Mouse (Mus musculus) kidney, adult 9 months (tissue): ENCODE results near the gene Skap1.
A peak's percentile ranks its signal among the peaks of the same experiment; 100 is the strongest.

Source experiments
- DNase-seq: peaks from one replicate; pipeline ENCODE4 v3.0.0; 2022

The Skap1 gene

GRCm38 (mm10) chr11:96788871-96789795, 324.7 kb downstream of the Skap1 start, which contains the start of gene Cbx1:
Gene Cbx1, plus strand, starts transcription at chr11:96789127.
- peak; percentile 94 for DNase-seq

GRCm38 (mm10) chr11:96789990-96790389, 325.6 kb downstream of the Skap1 start:
- DNase-seq: no peak

- DNase-seq: no peak
Measured at GRCm38 (mm10) chr11:96790681-96791080, 326.3 kb downstream of the Skap1 start.

- DNase-seq: no peak
Measured at GRCm38 (mm10) chr11:96795491-96795890, 331.1 kb downstream of the Skap1 start.

- DNase-seq: no peak
Measured at GRCm38 (mm10) chr11:96796081-96796480, 331.7 kb downstream of the Skap1 start.

GRCm38 (mm10) chr11:96796586-96796985, 332.2 kb downstream of the Skap1 start:
- peak; percentile 19 for DNase-seq

- no peak for DNase-seq
Measured at GRCm38 (mm10) chr11:96799511-96799910, 335.1 kb downstream of the Skap1 start.

GRCm38 (mm10) chr11:96805606-96806005, 341.2 kb downstream of the Skap1 start:
- no peak for DNase-seq

- no peak for DNase-seq
Measured at GRCm38 (mm10) chr11:96808066-96808465, 343.7 kb downstream of the Skap1 start.
